Mouse (Mus musculus): Measurements from ENCODE around the gene Adamts15. TPM values are rescaled to one million over a fixed set of nuclear protein-coding genes. Genes with fewer than 3 reads are reported as not detected.

Adamts15 gene
- polyA plus RNA-seq, 1 experiment from 2014 or later, result 9.0 TPM

- WGBS, result 89% methylated on average over 5 of the region's 5 CpGs
These were observed 29.2 kb upstream of the Adamts15 start for GRCm38 (mm10) chr9:30951461-30951860.

DNA sequence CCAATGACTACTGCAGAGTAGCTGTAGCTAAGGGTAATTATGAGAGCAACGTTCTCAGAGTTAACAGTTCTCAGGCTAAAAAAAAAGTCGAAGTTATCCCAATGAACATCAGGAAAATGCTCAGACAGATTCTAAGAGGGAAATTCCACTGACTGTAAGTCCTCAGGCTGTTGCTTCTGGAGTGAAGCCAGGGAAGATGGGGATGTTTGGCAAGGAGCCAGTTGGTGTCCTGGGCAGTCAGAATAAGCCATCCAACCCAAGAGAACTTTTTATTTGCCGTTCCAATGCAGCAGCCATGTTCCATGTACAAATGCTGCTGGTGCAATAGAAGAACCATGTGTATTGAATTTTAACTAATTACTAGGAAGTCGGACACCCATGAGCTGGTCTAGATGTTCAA is 28.3 kb upstream of the Adamts15 start:
- no peak overlapping the region for H3K4me2 ChIP-seq (ENCODE audit: low read length)
- WGBS, result 79% methylated on average over 4 of the region's 4 CpGs
- H3K9me3 ChIP-seq (replicated peaks; ENCODE audit: control insufficient read depth, low read length, poor library complexity, severe bottlenecking), result no peaks in the 10 kb centered on the region
- no peak overlapping the region for H3K4me3 ChIP-seq (ENCODE audit: low read depth, low read length)
- H3K36me3 ChIP-seq (ENCODE audit: control insufficient read depth, insufficient read depth, low read length), result no peaks in the 10 kb centered on the region
- ATAC-seq, result no peak
- H3K27ac ChIP-seq (ENCODE audit: low read length), result no peak overlapping the region
- H3K9ac ChIP-seq (ENCODE audit: low read depth, low read length), result no peak overlapping the region
- H3K27me3 ChIP-seq (ENCODE audit: control insufficient read depth, insufficient read depth, low read depth, low read length), result no peaks in the 10 kb centered on the region; the same call in 1 of the 2 replicates
- no peaks in the 10 kb centered on the region; the same call in 1 of the 2 replicates for H3K4me1 ChIP-seq (ENCODE audit: control insufficient read depth, insufficient read depth, low read length)

More at GRCm38 (mm10) chr9:30951461-30951860, 29.2 kb upstream of the Adamts15 start:
- ATAC-seq, result no peak
- no peak overlapping the region for H3K4me2 ChIP-seq (ENCODE audit: low read length)
- H3K9me3 ChIP-seq (replicated peaks; ENCODE audit: control insufficient read depth, low read length, poor library complexity, severe bottlenecking), result no peaks in the 10 kb centered on the region
- H3K9ac ChIP-seq (ENCODE audit: low read depth, low read length), result no peak overlapping the region
- no peak overlapping the region for H3K27ac ChIP-seq (ENCODE audit: low read length)
- no peaks in the 10 kb centered on the region for H3K27me3 ChIP-seq (ENCODE audit: control insufficient read depth, insufficient read depth, low read depth, low read length)
- H3K4me1 ChIP-seq (ENCODE audit: control insufficient read depth, insufficient read depth, low read length), result no peaks in the 10 kb centered on the region; the same call in 1 of the 2 replicates
- no peaks in the 10 kb centered on the region for H3K36me3 ChIP-seq (ENCODE audit: control insufficient read depth, insufficient read depth, low read length)
- H3K4me3 ChIP-seq (ENCODE audit: low read depth, low read length), result no peak overlapping the region

DNA sequence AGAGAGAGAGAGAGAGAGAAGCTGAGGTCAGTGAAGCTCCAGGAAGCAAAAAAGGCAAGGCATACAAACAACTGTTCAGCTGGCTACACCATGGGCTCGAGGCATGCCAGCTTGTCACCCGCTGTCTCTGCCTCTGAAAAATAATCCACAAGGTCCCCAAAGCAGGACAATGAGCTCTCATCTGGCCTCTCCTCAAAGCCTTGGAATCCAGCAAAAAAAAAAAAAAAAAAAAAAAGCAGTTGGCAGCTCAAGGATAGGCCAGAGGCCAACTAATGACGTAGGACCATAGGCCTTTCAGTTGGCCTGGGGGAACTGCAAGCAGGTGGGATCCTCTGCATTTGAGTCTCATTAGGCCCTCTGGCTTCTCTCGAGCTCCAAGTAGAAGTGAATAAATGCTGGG is 27.7 kb upstream of the Adamts15 start:
- ATAC-seq, result no peak
- H3K9ac ChIP-seq (ENCODE audit: low read depth, low read length), result no peak overlapping the region
- H3K4me1 ChIP-seq (ENCODE audit: control insufficient read depth, insufficient read depth, low read length), result no peaks in the 10 kb centered on the region; the same call in 1 of the 2 replicates
- H3K36me3 ChIP-seq (ENCODE audit: control insufficient read depth, insufficient read depth, low read length), result no peaks in the 10 kb centered on the region
- no peak overlapping the region for H3K4me2 ChIP-seq (ENCODE audit: low read length)
- peaks cover 3% of the 10 kb centered on the region; the same call in 1 of the 2 replicates for H3K27me3 ChIP-seq (ENCODE audit: control insufficient read depth, insufficient read depth, low read depth, low read length)
- 66% methylated on average over 4 of the region's 4 CpGs for WGBS
- no peaks in the 10 kb centered on the region for H3K9me3 ChIP-seq (replicated peaks; ENCODE audit: control insufficient read depth, low read length, poor library complexity, severe bottlenecking)
- H3K27ac ChIP-seq (ENCODE audit: low read length), result no peak overlapping the region
- no peak overlapping the region for H3K4me3 ChIP-seq (ENCODE audit: low read depth, low read length)

- ATAC-seq, result no peak
- no peaks in the 10 kb centered on the region for H3K36me3 ChIP-seq (ENCODE audit: control insufficient read depth, insufficient read depth, low read length)
- WGBS, result 87% methylated on average over 3 of the region's 3 CpGs
- peaks cover 6% of the 10 kb centered on the region for H3K27me3 ChIP-seq (ENCODE audit: control insufficient read depth, insufficient read depth, low read depth, low read length)
- no peak overlapping the region for H3K4me2 ChIP-seq (ENCODE audit: low read length)
- H3K4me3 ChIP-seq (ENCODE audit: low read depth, low read length), result no peak overlapping the region
- H3K27ac ChIP-seq (ENCODE audit: low read length), result no peak overlapping the region
- no peaks in the 10 kb centered on the region; the same call in 1 of the 2 replicates for H3K4me1 ChIP-seq (ENCODE audit: control insufficient read depth, insufficient read depth, low read length)
- H3K9ac ChIP-seq (ENCODE audit: low read depth, low read length), result no peak overlapping the region
- H3K9me3 ChIP-seq (replicated peaks; ENCODE audit: control insufficient read depth, low read length, poor library complexity, severe bottlenecking), result no peaks in the 10 kb centered on the region
These were observed 27.2 kb upstream of the Adamts15 start for GRCm38 (mm10) chr9:30949422-30949821.

DNA sequence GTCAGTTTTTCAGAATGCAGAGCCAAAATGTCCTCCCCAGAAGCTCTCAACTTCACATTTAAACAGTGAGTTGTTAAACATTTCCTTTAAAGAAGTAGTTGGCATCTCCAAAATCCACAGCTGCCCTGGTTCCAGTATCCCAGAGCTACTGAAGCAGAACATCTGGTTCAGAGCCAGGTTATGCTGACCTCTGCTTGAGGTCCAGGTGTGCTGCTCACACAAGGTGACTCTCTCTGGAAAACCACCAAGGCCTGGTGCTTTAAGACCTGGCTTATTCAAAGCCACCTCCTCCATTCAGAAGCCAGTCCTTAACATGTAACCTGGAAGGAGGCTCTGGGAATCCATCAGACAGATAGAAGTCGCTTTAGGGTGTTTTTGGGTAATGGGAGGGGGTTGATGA is 23.0 kb upstream of the Adamts15 start:
- Histone ChIP-seq H3K9me3 (replicated peaks; ENCODE audit: control insufficient read depth, low read length, poor library complexity, severe bottlenecking) (no peaks in the 10 kb centered on the region), H3K4me2 (ENCODE audit: low read length) (no peak overlapping the region), H3K4me3 (ENCODE audit: low read depth, low read length) (no peak overlapping the region), H3K27ac (ENCODE audit: low read length) (no peak overlapping the region), H3K9ac (ENCODE audit: low read depth, low read length) (no peak overlapping the region), H3K27me3 (ENCODE audit: control insufficient read depth, insufficient read depth, low read depth, low read length) (peaks cover 27% of the 10 kb centered on the region), H3K36me3 (ENCODE audit: control insufficient read depth, insufficient read depth, low read length) (no peaks in the 10 kb centered on the region), H3K4me1 (ENCODE audit: control insufficient read depth, insufficient read depth, low read length) (peaks cover 14% of the 10 kb centered on the region)
- no peak for ATAC-seq
- WGBS, result 79% methylated on average over 1 of the region's 1 CpGs

GRCm38 (mm10) chr9:30944234-30944633 is 22.0 kb upstream of the Adamts15 start:
- H3K9ac ChIP-seq (ENCODE audit: low read depth, low read length), result no peak overlapping the region
- whole genome bisulfite sequencing, result 29% methylated on average over 1 of the region's 1 CpGs
- H3K27ac ChIP-seq (ENCODE audit: low read length), result no peak overlapping the region
- no peak overlapping the region for H3K4me3 ChIP-seq (ENCODE audit: low read depth, low read length)
- ATAC-seq, result no peak
- peaks cover 27% of the 10 kb centered on the region for H3K27me3 ChIP-seq (ENCODE audit: control insufficient read depth, insufficient read depth, low read depth, low read length)
- H3K9me3 ChIP-seq (replicated peaks; ENCODE audit: control insufficient read depth, low read length, poor library complexity, severe bottlenecking), result no peaks in the 10 kb centered on the region
- H3K4me2 ChIP-seq (ENCODE audit: low read length), result no peak overlapping the region
- H3K36me3 ChIP-seq (ENCODE audit: control insufficient read depth, insufficient read depth, low read length), result no peaks in the 10 kb centered on the region
- peaks cover 14% of the 10 kb centered on the region for H3K4me1 ChIP-seq (ENCODE audit: control insufficient read depth, insufficient read depth, low read length)

DNA sequence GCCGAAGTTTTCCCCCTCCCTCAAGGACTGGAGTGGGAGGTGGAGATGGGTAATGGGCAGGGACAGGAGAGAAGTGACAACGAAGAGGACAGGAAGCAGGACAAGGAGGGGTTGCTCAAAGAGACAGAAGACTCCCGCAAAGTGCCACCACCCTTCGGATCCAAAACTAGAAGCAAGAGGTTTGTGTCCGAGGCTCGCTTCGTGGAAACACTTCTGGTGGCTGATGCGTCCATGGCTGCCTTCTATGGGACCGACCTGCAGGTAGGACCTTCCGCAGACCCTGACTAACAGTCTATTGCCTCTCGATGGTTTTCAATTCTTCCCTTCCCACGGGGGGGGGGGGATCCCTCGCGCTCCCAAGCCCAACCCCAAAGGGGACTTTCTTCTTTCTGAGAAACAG is 21.1 kb upstream of the Adamts15 start:
- H3K9me3 ChIP-seq (replicated peaks; ENCODE audit: control insufficient read depth, low read length, poor library complexity, severe bottlenecking), result no peaks in the 10 kb centered on the region
- ATAC-seq, result 0 out of 2 replicates have a peak, but pooled peaks have one; percentile 23
- H3K27ac ChIP-seq (ENCODE audit: low read length), result no peak overlapping the region
- H3K4me1 ChIP-seq (ENCODE audit: control insufficient read depth, insufficient read depth, low read length), result peaks cover 14% of the 10 kb centered on the region
- peak overlapping the region; percentile 74 for H3K4me3 ChIP-seq (ENCODE audit: low read depth, low read length)
- WGBS, result 0% methylated on average over 12 of the region's 14 CpGs
- H3K9ac ChIP-seq (ENCODE audit: low read depth, low read length), result peak overlapping the region; percentile 76
- no peaks in the 10 kb centered on the region for H3K36me3 ChIP-seq (ENCODE audit: control insufficient read depth, insufficient read depth, low read length)
- peaks cover 27% of the 10 kb centered on the region for H3K27me3 ChIP-seq (ENCODE audit: control insufficient read depth, insufficient read depth, low read depth, low read length)
- peak overlapping the region; percentile 99 for H3K4me2 ChIP-seq (ENCODE audit: low read length)

DNA sequence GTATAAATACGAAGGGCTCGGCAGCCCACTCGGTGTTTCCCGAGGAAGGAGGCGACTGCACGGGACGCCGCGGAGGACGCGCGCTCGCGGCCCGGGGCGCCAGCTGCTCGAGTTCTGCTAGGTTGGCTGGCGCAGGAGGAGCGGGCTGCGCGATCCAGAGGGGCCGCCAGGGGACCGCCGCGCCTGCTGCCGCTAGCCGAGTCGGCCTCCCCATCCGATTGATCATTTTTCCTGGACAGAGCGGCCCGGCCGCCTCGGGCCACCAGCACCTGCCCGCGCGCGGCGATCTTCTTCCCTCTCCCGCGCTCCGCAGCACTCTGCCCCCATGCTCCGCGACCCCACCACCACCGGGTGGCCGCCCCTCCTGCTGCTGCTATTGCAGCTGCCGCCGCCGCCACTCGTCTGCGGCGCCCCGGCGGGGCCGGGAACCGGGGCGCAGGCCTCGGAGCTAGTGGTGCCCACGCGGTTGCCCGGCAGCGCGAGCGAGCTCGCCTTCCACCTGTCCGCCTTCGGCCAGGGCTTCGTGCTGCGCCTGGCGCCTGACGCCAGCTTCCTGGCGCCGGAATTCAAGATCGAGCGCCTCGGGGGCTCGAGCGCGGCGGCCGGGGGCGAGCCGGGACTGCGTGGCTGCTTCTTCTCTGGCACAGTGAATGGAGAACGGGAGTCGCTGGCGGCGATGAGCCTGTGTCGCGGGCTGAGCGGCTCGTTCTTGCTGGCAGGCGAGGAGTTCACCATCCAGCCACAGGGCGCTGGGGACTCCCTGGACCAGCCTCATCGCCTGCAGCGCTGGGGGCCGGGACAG is 20.5 kb upstream of the Adamts15 start, which contains the start of gene Adamts8:
TSS of gene Adamts8 (plus strand) at position 51 of the 802 bp plus-strand sequence.
- peak; percentile 88 for ATAC-seq

GRCm38 (mm10) chr9:30940328-30940727 is 18.1 kb upstream of the Adamts15 start:
- no peak overlapping the region for H3K4me3 ChIP-seq (ENCODE audit: low read depth, low read length)
- no peak overlapping the region for H3K27ac ChIP-seq (ENCODE audit: low read length)
- no peak overlapping the region for H3K4me2 ChIP-seq (ENCODE audit: low read length)
- peaks cover 14% of the 10 kb centered on the region for H3K4me1 ChIP-seq (ENCODE audit: control insufficient read depth, insufficient read depth, low read length)
- H3K9ac ChIP-seq (ENCODE audit: low read depth, low read length), result no peak overlapping the region
- no peaks in the 10 kb centered on the region for H3K36me3 ChIP-seq (ENCODE audit: control insufficient read depth, insufficient read depth, low read length)
- peaks cover 25% of the 10 kb centered on the region for H3K27me3 ChIP-seq (ENCODE audit: control insufficient read depth, insufficient read depth, low read depth, low read length)
- WGBS, result 6% methylated on average over 6 of the region's 6 CpGs
- no peaks in the 10 kb centered on the region for H3K9me3 ChIP-seq (replicated peaks; ENCODE audit: control insufficient read depth, low read length, poor library complexity, severe bottlenecking)
- ATAC-seq, result no peak

More for the DNA sequence above, 20.5 kb upstream of the Adamts15 start, which contains the start of gene Adamts8:
- peaks cover 27% of the 10 kb centered on the region for H3K27me3 ChIP-seq (ENCODE audit: control insufficient read depth, insufficient read depth, low read depth, low read length)
- H3K4me1 ChIP-seq (ENCODE audit: control insufficient read depth, insufficient read depth, low read length), result peaks cover 14% of the 10 kb centered on the region
- H3K4me3 ChIP-seq (ENCODE audit: low read depth, low read length), result peak within 1 kb of the TSS; percentile 74
- peak within 1 kb of the TSS; percentile 76 for H3K9ac ChIP-seq (ENCODE audit: low read depth, low read length)
- under 1% methylated on average over 85 of the region's 96 CpGs for WGBS
- H3K4me2 ChIP-seq (ENCODE audit: low read length), result peak within 1 kb of the TSS; percentile 99
- peak within 1 kb of the TSS; percentile 60 for H3K27ac ChIP-seq (ENCODE audit: low read length)
- H3K9me3 ChIP-seq (replicated peaks; ENCODE audit: control insufficient read depth, low read length, poor library complexity, severe bottlenecking), result no peaks in the 10 kb centered on the region
- H3K36me3 ChIP-seq (ENCODE audit: control insufficient read depth, insufficient read depth, low read length), result no peaks in the 10 kb centered on the region

Measured in midbrain, embryonic 16.5 days (tissue).